Mouse (Mus musculus): Measurements from ENCODE around the gene Eral1. TPM values are rescaled to one million over a fixed set of nuclear protein-coding genes. Genes with fewer than 3 reads are reported as not detected.

Eral1 gene
- polyA plus RNA-seq, 1 experiment from 2014 or later = 31.6 TPM

GRCm38 (mm10) chr11:78031389-78031788, 48.8 kb downstream of the Eral1 start:
- Histone ChIP-seq H3K4me3 (replicated peaks) (peak overlapping the region; percentile 72), H3K36me3 (peaks cover 23% of the 10 kb centered on the region), H3K9ac (no peak overlapping the region), H3K27me3 (replicated peaks) (no peaks in the 10 kb centered on the region), H3K4me1 (replicated peaks) (peaks cover 15% of the 10 kb centered on the region), H3K4me2 (replicated peaks) (peak overlapping the region; percentile 92), H3K27ac (peak overlapping the region; percentile 91; the same call in 1 of the 2 replicates), H3K9me3 (no peaks in the 10 kb centered on the region)
- 44% methylated on average over 6 of the region's 6 CpGs for WGBS
- ATAC-seq = no peak; the same call in 1 of the 2 replicates

GRCm38 (mm10) chr11:78030600-78030999, 49.6 kb downstream of the Eral1 start:
- Histone ChIP-seq H3K9me3 (no peaks in the 10 kb centered on the region), H3K36me3 (peaks cover 30% of the 10 kb centered on the region), H3K27ac (no peak overlapping the region), H3K4me3 (replicated peaks) (no peak overlapping the region), H3K27me3 (replicated peaks) (no peaks in the 10 kb centered on the region), H3K9ac (no peak overlapping the region), H3K4me1 (replicated peaks) (peaks cover 15% of the 10 kb centered on the region), H3K4me2 (replicated peaks) (no peak overlapping the region; the same call in 1 of the 2 replicates)
- WGBS = 74% methylated on average over 2 of the region's 2 CpGs
- no peak for ATAC-seq

- no peak overlapping the region for H3K4me2 ChIP-seq (replicated peaks)
- WGBS = 84% methylated on average over 8 of the region's 8 CpGs
- H3K4me1 ChIP-seq (replicated peaks) = peaks cover 15% of the 10 kb centered on the region
- H3K27me3 ChIP-seq (replicated peaks) = no peaks in the 10 kb centered on the region
- no peaks in the 10 kb centered on the region for H3K9me3 ChIP-seq
- H3K36me3 ChIP-seq = peaks cover 32% of the 10 kb centered on the region
- no peak overlapping the region for H3K9ac ChIP-seq
- no peak overlapping the region for H3K4me3 ChIP-seq (replicated peaks)
- no peak overlapping the region for H3K27ac ChIP-seq
- no peak for ATAC-seq
Observed at GRCm38 (mm10) chr11:78029240-78029639, 50.9 kb downstream of the Eral1 start.

- no peak for ATAC-seq
- Histone ChIP-seq H3K9ac (no peak overlapping the region), H3K4me1 (replicated peaks) (no peaks in the 10 kb centered on the region), H3K4me3 (replicated peaks) (no peak overlapping the region), H3K4me2 (replicated peaks) (no peak overlapping the region), H3K27ac (no peak overlapping the region), H3K27me3 (replicated peaks) (no peaks in the 10 kb centered on the region), H3K9me3 (no peaks in the 10 kb centered on the region), H3K36me3 (peaks cover 58% of the 10 kb centered on the region)
- 86% methylated on average over 8 of the region's 8 CpGs for WGBS
Observed at GRCm38 (mm10) chr11:78023607-78024006, 56.6 kb downstream of the Eral1 start.

MicroRNAs within 50 kb of the gene (microRNA counts, 519-probe panel; counts per million panel counts)
- microRNA mmu-miR-144 = 3,678 counts per million, percentile 89 among the panel's probes with 10 or more counts
- microRNA mmu-miR-451 = 3,261 counts per million, percentile 82 among the panel's probes with 10 or more counts

Other genes starting within 250 kb of the Eral1 start
- gene Pipox, start 186.3 kb downstream of the Eral1 start, polyA plus RNA-seq (2015; fragmentation: Nextera tagmentation; extraction: Ambion mirVana) = 29.8 and 36.1 TPM in 2 replicates
- 0.95 and 1.2 TPM in 2 replicates for gene Sez6, start 149.6 kb downstream of the Eral1 start, polyA plus RNA-seq (2015; fragmentation: Nextera tagmentation; extraction: Ambion mirVana)
- gene Phf12, start 97.6 kb downstream of the Eral1 start, polyA plus RNA-seq (2015; fragmentation: Nextera tagmentation; extraction: Ambion mirVana) = 12.8 and 13.5 TPM in 2 replicates
- gene Dhrs13, start 48.1 kb downstream of the Eral1 start, polyA plus RNA-seq (2015; fragmentation: Nextera tagmentation; extraction: Ambion mirVana) = 18.0 and 18.3 TPM in 2 replicates
- gene Flot2, start 42.5 kb downstream of the Eral1 start, polyA plus RNA-seq (2015; fragmentation: Nextera tagmentation; extraction: Ambion mirVana) = 44.0 and 44.2 TPM in 2 replicates
- 13.1 and 13.3 TPM in 2 replicates for gene Fam222b, start 14.3 kb upstream of the Eral1 start, polyA plus RNA-seq (2015; fragmentation: Nextera tagmentation; extraction: Ambion mirVana)
- 74.7 and 77.2 TPM in 2 replicates for gene Traf4, start 85.2 kb upstream of the Eral1 start, polyA plus RNA-seq (2015; fragmentation: Nextera tagmentation; extraction: Ambion mirVana)
- gene Nek8, start 96.3 kb upstream of the Eral1 start, polyA plus RNA-seq (2015; fragmentation: Nextera tagmentation; extraction: Ambion mirVana) = 14.4 and 17.1 TPM in 2 replicates
- gene Tlcd1, start 96.3 kb upstream of the Eral1 start, polyA plus RNA-seq (2015; fragmentation: Nextera tagmentation; extraction: Ambion mirVana) = 39.1 and 39.8 TPM in 2 replicates
- gene Rpl23a, start 103.2 kb upstream of the Eral1 start, polyA plus RNA-seq (2015; fragmentation: Nextera tagmentation; extraction: Ambion mirVana) = 1,310 and 1,463 TPM in 2 replicates
- 87.9 and 91.4 TPM in 2 replicates for gene Rab34, start 108.0 kb upstream of the Eral1 start, polyA plus RNA-seq (2015; fragmentation: Nextera tagmentation; extraction: Ambion mirVana)
- 2.6 and 3.1 TPM in 2 replicates for gene Proca1, start 113.0 kb upstream of the Eral1 start, polyA plus RNA-seq (2015; fragmentation: Nextera tagmentation; extraction: Ambion mirVana)
- gene Sdf2, start 165.4 kb upstream of the Eral1 start, polyA plus RNA-seq (2015; fragmentation: Nextera tagmentation; extraction: Ambion mirVana) = 70.2 and 79.0 TPM in 2 replicates
- gene Supt6, start 165.6 kb upstream of the Eral1 start, polyA plus RNA-seq (2015; fragmentation: Nextera tagmentation; extraction: Ambion mirVana) = 21.0 and 22.7 TPM in 2 replicates
- gene 2610507B11Rik, start 181.4 kb upstream of the Eral1 start, polyA plus RNA-seq (2015; fragmentation: Nextera tagmentation; extraction: Ambion mirVana) = 68.6 and 71.1 TPM in 2 replicates
- gene BC030499, start 210.5 kb upstream of the Eral1 start, polyA plus RNA-seq (2015; fragmentation: Nextera tagmentation; extraction: Ambion mirVana) = 0.16 and 0.33 TPM in 2 replicates
- gene Spag5, start 221.1 kb upstream of the Eral1 start, polyA plus RNA-seq (2015; fragmentation: Nextera tagmentation; extraction: Ambion mirVana) = 26.8 and 28.3 TPM in 2 replicates
- 23.1 and 29.0 TPM in 2 replicates for gene Aldoc, start 242.6 kb upstream of the Eral1 start, polyA plus RNA-seq (2015; fragmentation: Nextera tagmentation; extraction: Ambion mirVana)
- 78.6 and 85.0 TPM in 2 replicates for gene Pigs, start 248.0 kb upstream of the Eral1 start, polyA plus RNA-seq (2015; fragmentation: Nextera tagmentation; extraction: Ambion mirVana)